8 mouse cellular contexts compared by ENCODE assay signal in genomic region chr6:97506141-97506650, GRCm38 (mm10).
DNase-seq lines count a peak whose midpoint lies in the region; ATAC-seq lines count a peak whose summit lies in the region.

No protein-coding gene starts in this region.

- H3K9ac ChIP-seq in embryonic facial prominence, embryonic 14.5 days (ENCODE audit: low read depth, low read length) = no peak overlapping the region
- no peak overlapping the region for H3K9ac ChIP-seq in heart, embryonic 12.5 days
- no peak overlapping the region for H3K9ac ChIP-seq in stomach, embryonic 15.5 days

- no peak overlapping the region for H3K27ac ChIP-seq in embryonic facial prominence, embryonic 14.5 days (replicated peaks; ENCODE audit: low read depth, low read length)
- H3K27ac ChIP-seq in heart, embryonic 12.5 days (ENCODE audit: poor library complexity, severe bottlenecking) = no peak overlapping the region
- H3K27ac ChIP-seq in stomach, embryonic 15.5 days = no peak overlapping the region

- peak overlapping the region; percentile 34; the same call in 1 of the 2 replicates for H3K4me2 ChIP-seq in embryonic facial prominence, embryonic 14.5 days (ENCODE audit: low read depth, low read length)
- peak overlapping the region; percentile 30 for H3K4me2 ChIP-seq in heart, embryonic 12.5 days
- H3K4me2 ChIP-seq in stomach, embryonic 15.5 days = peak overlapping the region; percentile 17

- no peak overlapping the region for H3K4me3 ChIP-seq in embryonic facial prominence, embryonic 14.5 days (ENCODE audit: low read depth, low read length)
- no peak overlapping the region for H3K4me3 ChIP-seq in heart, embryonic 12.5 days
- no peak overlapping the region for H3K4me3 ChIP-seq in stomach, embryonic 15.5 days (replicated peaks)

- DNase-seq in spleen, postnatal 36 days (ENCODE audit: low spot score in 2 of 2) = peak; percentile 24 to 35
- DNase-seq in spleen, postnatal 14 days (ENCODE audit: low spot score in 2 of 2) = no peak
- peak; percentile 91 for DNase-seq in embryonic facial prominence, embryonic 14.5 days (ENCODE audit: low spot score)
- peak; percentile 85 for DNase-seq in kidney, postnatal 14 days
- DNase-seq in lung, postnatal 14 days = peak; percentile 76
- no peak for DNase-seq in spleen, postnatal 4 days (ENCODE audit: low spot score in 2 of 2)

- WGBS in embryonic facial prominence, embryonic 14.5 days = 35% methylated on average over 15 of the region's 15 CpGs
- WGBS in heart, embryonic 12.5 days = 17% methylated on average over 15 of the region's 15 CpGs
- 15% methylated on average over 15 of the region's 15 CpGs for WGBS in stomach, embryonic 15.5 days

- H3K27me3 ChIP-seq in embryonic facial prominence, embryonic 14.5 days (replicated peaks; ENCODE audit: control insufficient read depth, insufficient read depth, low read length) = no peaks in the 10 kb centered on the region
- H3K27me3 ChIP-seq in heart, embryonic 12.5 days (replicated peaks) = no peaks in the 10 kb centered on the region
- no peaks in the 10 kb centered on the region for H3K27me3 ChIP-seq in stomach, embryonic 15.5 days (replicated peaks)

- no peaks in the 10 kb centered on the region for H3K9me3 ChIP-seq in embryonic facial prominence, embryonic 14.5 days (ENCODE audit: control insufficient read depth, low read length)
- no peaks in the 10 kb centered on the region for H3K9me3 ChIP-seq in heart, embryonic 12.5 days (replicated peaks)
- no peaks in the 10 kb centered on the region for H3K9me3 ChIP-seq in stomach, embryonic 15.5 days

- H3K4me1 ChIP-seq in embryonic facial prominence, embryonic 14.5 days (ENCODE audit: control insufficient read depth, insufficient read depth, low read length) = peaks cover 11% of the 10 kb centered on the region; the same call in 1 of the 2 replicates
- peaks cover 37% of the 10 kb centered on the region for H3K4me1 ChIP-seq in heart, embryonic 12.5 days (replicated peaks)
- H3K4me1 ChIP-seq in stomach, embryonic 15.5 days = peaks cover 4% of the 10 kb centered on the region; the same call in 1 of the 2 replicates

- H3K36me3 ChIP-seq in embryonic facial prominence, embryonic 14.5 days (ENCODE audit: control insufficient read depth, insufficient read depth, low read length) = no peaks in the 10 kb centered on the region
- no peaks in the 10 kb centered on the region for H3K36me3 ChIP-seq in heart, embryonic 12.5 days
- no peaks in the 10 kb centered on the region for H3K36me3 ChIP-seq in stomach, embryonic 15.5 days

- peak; percentile 75 for ATAC-seq in embryonic facial prominence, embryonic 14.5 days (ENCODE audit: low read depth)
- ATAC-seq in heart, embryonic 12.5 days (ENCODE audit: insufficient number of reproducible peaks, low FRiP score) = peak; percentile 82
- ATAC-seq in stomach, embryonic 15.5 days (ENCODE audit: insufficient read depth, low FRiP score, low read depth) = peak; percentile 79

Comparison
In these comparisons a context has a peak if more than half of its experiments do, and no peak if none do; other contexts are left out.
1. DNase-seq: peak in spleen, postnatal 36 days (2 of 2), embryonic facial prominence, embryonic 14.5 days (single experiment), kidney, postnatal 14 days (single experiment) and lung, postnatal 14 days (single experiment); none in spleen, postnatal 14 days (0 of 2) and spleen, postnatal 4 days (0 of 2).
2. Peak in every context shown above with its lines, with median percentiles within 50 percentile points of each other: ATAC-seq and H3K4me2 ChIP-seq.